Mouse (Mus musculus) T-helper 1 cell (primary cell): Measurements from ENCODE around the gene Xaf1.
"Not testable (repeated sequence)": the region's sequence is repeated elsewhere in the genome, so short reads cannot be mapped to it uniquely, and the experiment has no call there.

ENCODE experiments used
- in situ Hi-C: fragments of 300-600 bp; cut with MboI, MseI; formaldehyde crosslinking; loops from one replicate; pipeline ENCODE4 v1.15.1; 2025; ENCODE audit warnings: high pct_unique_total_duplicates

The Xaf1 gene

GRCm38 (mm10) chr11:72311355-72312001 lies 10.0 kb downstream of the Xaf1 start:
- in situ Hi-C loops, result no loop called here

GRCm38 (mm10) chr11:72314151-72314895 lies 12.9 kb downstream of the Xaf1 start, which contains the start of gene Fbxo39:
TSS of gene Fbxo39 (plus strand) at chr11:72314444.
- in situ Hi-C loops, result no loop called here

GRCm38 (mm10) chr11:72318026-72318425 lies 16.6 kb downstream of the Xaf1 start:
- in situ Hi-C loops, result no loop called here

GRCm38 (mm10) chr11:72324431-72324830 lies 23.0 kb downstream of the Xaf1 start:
- in situ Hi-C loops, result no loop called here

GRCm38 (mm10) chr11:72325701-72326100 lies 24.3 kb downstream of the Xaf1 start:
- in situ Hi-C loops, result no loop called here

- in situ Hi-C loops, result no loop called here
Observed at GRCm38 (mm10) chr11:72332951-72333667, 31.7 kb downstream of the Xaf1 start.

- in situ Hi-C loops, result no loop called here
Observed at GRCm38 (mm10) chr11:72334653-72335052, 33.2 kb downstream of the Xaf1 start.

- in situ Hi-C loops, result no loop called here
Observed at GRCm38 (mm10) chr11:72336726-72337125, 35.3 kb downstream of the Xaf1 start.

- in situ Hi-C loops, result no loop called here
Observed at GRCm38 (mm10) chr11:72338437-72338871, 37.0 kb downstream of the Xaf1 start.

- in situ Hi-C loops, result no loop called here
Observed at GRCm38 (mm10) chr11:72339716-72340115, 38.3 kb downstream of the Xaf1 start.

- in situ Hi-C loops, result no loop called here
Observed at GRCm38 (mm10) chr11:72342549-72343237, 41.3 kb downstream of the Xaf1 start.

GRCm38 (mm10) chr11:72343238-72343625 lies 41.8 kb downstream of the Xaf1 start:
- in situ Hi-C loops, result not testable (repeated sequence)

- in situ Hi-C loops, result no loop called here
Observed at GRCm38 (mm10) chr11:72343904-72344303, 42.5 kb downstream of the Xaf1 start.

- in situ Hi-C loops, result no loop called here
Observed at GRCm38 (mm10) chr11:72344486-72344885, 43.1 kb downstream of the Xaf1 start.

- in situ Hi-C loops, result no loop called here
Observed at GRCm38 (mm10) chr11:72348563-72348962, 47.1 kb downstream of the Xaf1 start.

- in situ Hi-C loops, result no loop called here
Observed at GRCm38 (mm10) chr11:72349016-72349415, 47.6 kb downstream of the Xaf1 start.

GRCm38 (mm10) chr11:72349652-72350051 lies 48.2 kb downstream of the Xaf1 start:
- in situ Hi-C loops, result no loop called here

- in situ Hi-C loops, result no loop called here
Observed at GRCm38 (mm10) chr11:72352272-72352671, 50.8 kb downstream of the Xaf1 start.

- in situ Hi-C loops, result no loop called here
Observed at GRCm38 (mm10) chr11:72353186-72353585, 51.8 kb downstream of the Xaf1 start.

- in situ Hi-C loops, result loop anchor here (5.0 kb wide), 1 partner anchor 62 kb away; no protein-coding TSS in a partner anchor
Observed at GRCm38 (mm10) chr11:72354971-72355728, 53.7 kb downstream of the Xaf1 start.
